Mouse (Mus musculus): ENCODE measurements around the gene Abcg5.

Gene Abcg5

DNA sequence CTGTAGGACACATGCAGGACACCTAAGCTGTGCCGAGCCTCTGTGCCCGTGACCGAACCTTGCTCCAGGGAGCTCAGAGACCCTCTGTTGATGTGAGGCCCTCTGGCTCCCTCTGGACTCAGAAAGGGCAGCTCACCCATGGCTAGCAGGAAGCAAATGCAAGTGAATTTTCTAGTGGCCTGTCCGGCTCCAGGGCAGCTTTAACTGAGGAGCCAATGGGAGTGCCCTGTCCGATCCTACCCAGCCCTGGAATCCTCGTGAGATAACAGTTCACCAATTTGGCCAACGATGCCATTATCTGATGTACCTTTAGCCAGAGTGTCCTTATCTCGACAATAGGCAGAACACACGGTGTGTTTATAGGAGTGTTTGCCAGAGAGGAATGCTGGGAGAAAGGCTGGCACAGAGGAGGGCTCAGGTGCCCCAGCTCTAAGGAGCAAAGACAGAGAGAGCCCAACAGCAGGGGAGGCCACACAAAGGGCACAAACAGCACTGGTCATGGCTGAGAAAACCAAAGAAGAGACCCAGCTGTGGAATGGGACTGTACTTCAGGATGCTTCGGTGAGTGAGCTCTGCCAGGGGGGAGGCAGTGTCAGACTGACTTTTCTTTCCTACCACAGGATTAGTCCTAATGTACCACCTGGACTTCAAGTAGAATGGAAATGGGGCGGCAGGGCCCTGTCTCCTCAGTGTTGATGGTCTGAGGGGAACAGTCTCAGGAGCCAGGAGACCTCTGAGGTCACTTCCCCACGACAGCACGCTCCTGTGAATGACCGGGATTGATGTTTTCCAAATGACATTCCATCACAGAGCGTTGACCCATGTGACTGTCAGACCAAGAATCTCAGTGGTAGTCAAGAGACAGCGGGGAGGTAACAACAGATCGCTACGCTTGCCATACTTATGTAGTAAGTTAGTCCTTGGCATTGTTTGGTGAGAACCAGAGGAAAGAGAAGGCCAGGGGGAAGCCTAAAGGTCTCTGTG lies at the start of gene Abcg5:
Gene Abcg5 (minus strand): TSS at position 278 of the 984 bp plus-strand sequence.
- no peak for DNase-seq (ENCODE audit: low read depth, low spot score)

DNA sequence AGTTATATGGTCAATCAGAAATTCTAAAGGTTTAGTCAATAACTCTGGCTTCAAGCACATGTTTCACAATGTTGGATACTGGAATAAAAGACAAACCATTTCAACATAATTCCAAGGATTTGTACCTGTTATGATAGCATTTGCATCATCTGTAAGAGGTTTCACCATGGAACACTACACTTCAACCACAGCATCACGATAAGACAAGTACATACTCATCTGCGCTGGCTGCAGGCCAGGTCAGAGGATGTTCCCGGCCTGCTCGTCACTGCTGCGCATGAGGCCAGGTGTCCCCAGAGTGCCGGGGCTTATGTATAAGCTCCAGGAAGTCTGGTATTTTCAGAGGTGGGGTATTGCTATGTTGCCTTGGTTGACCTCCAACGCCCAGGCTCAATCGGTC lies 49.8 kb upstream of the Abcg5 start:
- DNase-seq (ENCODE audit: low read depth, low spot score): no peak

GRCm38 (mm10) chr17:84731361-84731760 lies 48.5 kb upstream of the Abcg5 start:
- DNase-seq (ENCODE audit: low read depth, low spot score): no peak

- no peak for DNase-seq (ENCODE audit: low read depth, low spot score)
Observed at GRCm38 (mm10) chr17:84729140-84729539, 46.3 kb upstream of the Abcg5 start.

DNA sequence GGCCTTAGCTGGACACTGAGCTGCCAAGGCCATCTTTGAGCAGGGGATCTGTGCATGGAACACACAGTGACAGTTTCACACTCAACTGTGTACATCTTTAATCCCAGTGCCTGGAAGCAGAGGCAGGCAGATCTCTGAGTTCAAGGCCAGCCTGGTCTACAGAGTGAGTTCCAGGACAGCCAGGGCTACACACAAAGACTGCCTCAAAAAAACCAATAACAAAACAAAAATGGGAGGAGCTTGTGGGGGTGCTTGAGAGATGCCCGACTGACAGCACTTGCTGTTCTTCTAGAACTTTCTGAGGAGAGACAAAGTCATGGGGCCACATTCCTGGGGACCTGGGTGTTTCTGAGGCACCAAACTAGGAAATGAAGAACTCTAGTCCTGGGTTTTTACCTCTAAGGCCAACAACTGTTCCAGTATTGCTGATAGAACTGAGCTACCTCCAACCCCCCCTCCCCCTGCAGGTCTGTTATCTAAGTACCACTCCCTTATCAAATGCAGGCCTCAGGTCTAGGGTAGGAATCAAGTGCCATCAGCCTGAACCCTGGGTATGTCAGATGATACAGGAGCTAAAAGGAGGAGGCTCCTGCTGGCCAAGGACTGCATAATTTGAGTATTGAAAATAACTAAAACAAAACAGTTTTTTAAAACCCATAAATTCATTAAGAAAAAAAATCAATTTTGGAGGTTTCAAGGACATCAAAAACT lies 45.5 kb upstream of the Abcg5 start:
- DNase-seq (ENCODE audit: low read depth, low spot score): no peak

DNA sequence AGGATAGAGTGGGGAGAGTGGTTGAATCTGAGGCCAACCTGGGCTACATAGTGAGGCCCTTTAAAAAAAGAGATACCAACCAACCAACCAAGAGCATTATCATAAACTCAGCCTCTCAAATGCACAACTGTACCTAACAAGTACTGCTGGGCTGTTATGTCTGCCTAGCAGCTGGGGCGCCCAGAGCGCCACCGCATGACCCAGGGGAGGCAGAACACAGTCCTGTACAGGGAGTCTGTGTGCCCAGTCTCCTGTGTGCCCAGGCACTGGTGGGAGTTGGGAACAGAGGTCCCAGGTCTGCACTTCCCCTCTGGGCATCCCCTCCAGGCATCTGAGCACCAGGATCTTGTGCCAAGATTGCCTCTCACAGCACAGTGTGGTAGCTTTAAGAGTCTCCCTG lies 42.4 kb upstream of the Abcg5 start:
- DNase-seq (ENCODE audit: low read depth, low spot score): no peak

- DNase-seq (ENCODE audit: low read depth, low spot score): no peak
Observed at GRCm38 (mm10) chr17:84724028-84724427, 41.2 kb upstream of the Abcg5 start.

DNA sequence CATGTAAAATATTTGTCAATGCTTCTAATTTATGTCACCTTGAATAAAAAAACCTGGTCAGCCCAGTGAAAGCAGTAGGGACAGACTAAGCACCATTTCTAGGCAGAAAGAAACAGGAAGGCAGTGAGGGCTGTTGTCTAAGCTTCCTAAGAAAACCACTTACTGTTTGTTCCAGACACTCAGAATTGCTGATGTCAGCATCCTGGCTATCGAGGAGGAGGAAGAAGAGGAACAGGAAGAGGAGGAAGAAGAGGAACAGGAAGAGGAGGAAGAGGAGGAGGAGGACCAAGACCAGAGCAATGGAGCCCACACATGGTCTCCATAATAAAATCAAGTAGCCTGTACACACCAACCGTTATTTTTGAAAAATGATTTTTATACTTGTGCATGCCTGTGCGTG lies 36.3 kb upstream of the Abcg5 start:
- DNase-seq (ENCODE audit: low read depth, low spot score): no peak

- DNase-seq (ENCODE audit: low read depth, low spot score): no peak
Observed at GRCm38 (mm10) chr17:84717416-84717815, 34.6 kb upstream of the Abcg5 start.

DNA sequence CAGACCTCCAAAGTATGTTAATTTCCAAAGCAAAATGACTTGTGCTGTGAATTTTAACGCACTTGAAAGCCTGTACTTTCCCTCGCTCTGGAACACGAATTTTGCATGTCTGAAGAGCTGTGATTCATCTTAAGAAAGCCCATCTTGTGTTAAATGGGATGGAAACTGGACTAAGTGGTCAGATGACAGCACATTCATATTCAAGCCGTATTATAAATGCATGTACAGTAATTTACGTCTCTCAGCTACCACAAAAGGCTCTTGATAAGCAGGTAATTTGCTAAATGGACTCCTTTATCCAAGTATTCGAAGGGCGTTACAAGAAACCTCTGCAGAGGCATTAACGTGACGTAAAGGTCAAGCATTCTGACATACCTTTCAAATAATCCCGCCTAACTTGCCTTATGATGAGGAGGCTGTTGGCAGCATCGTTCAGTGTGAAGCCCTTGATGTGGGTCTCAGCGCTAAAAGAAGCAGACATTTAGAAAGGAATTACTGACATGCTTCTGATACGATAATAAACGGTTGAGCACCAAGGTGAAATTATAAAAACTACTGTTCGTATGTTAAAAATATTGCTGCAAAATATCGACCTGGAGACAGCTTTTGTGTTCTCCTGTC lies 33.6 kb upstream of the Abcg5 start:
- DNase-seq (ENCODE audit: low read depth, low spot score): no peak

DNA sequence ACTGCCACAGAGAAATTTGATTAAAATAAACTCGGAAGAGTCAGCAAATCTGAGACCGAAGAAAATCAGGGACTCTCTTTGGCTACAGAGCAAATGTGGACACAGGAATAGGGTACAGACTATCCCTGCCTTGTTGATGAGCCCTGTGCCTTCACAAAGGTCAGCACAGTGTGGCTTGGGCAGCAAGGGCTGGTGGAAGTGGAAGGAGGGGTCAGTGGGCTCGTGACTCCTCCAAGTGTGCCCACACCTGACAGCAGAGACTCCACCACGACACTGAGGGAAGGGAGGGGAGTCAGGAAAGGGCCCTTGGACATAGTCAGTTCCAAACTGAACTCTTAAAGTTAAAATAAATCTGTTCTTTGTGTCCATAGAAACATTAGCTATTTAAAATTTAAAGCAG lies 32.1 kb upstream of the Abcg5 start:
- DNase-seq (ENCODE audit: low read depth, low spot score): no peak

DNA sequence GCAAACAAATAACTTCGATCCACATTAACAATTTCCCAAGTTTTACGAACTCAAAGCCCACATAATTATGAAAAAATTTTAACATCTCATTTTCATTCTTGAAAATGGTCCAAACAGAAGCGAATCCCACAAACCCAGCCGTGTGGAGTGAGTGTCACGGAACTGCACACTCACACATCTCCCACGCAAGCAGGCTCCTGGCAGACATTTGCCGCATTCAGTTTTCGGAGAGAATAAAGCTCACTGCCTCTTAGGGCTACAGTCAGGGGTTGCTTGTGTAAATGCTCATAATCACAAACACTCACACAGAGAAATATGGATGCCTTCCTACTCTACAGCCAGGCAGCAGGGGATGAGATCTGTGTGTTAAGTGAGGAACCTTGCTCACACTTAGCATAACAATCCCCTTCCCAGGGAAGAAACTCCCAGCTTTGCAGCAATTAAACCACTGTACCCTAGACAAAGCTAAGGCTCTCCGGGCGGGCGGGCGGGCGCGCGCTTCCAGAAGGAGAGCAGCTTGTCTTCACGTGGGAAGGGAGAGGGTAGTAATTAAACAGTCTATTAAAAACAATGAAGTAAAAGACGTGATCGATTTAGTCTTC lies 30.9 kb upstream of the Abcg5 start:
- DNase-seq (ENCODE audit: low read depth, low spot score): peak; percentile 81

DNA sequence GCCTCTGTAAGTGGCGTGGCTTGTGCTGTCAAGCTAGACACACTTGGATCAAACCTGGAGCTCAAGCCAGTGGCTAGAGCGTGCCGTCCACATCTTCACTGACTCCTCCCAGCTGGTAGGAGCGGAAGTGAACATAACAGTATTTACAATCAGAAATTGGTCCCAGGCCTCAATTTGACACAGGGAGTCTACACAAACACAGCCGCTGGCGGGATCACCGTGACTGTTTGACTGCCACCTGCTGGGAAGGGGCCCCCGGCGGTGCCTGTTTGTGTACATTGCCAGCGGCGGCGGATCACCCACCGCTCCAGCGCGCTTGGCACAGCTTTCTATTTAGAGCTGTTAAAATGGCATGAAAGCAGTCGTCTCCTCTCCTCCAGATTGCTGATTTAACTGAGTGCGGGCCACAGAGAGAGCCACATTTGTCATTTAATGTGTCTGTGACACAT lies 26.6 kb upstream of the Abcg5 start:
- no peak for DNase-seq (ENCODE audit: low read depth, low spot score)

- no peak for DNase-seq (ENCODE audit: low read depth, low spot score)
Observed at GRCm38 (mm10) chr17:84708818-84709217, 26.0 kb upstream of the Abcg5 start.

- peak; percentile 31 for DNase-seq (ENCODE audit: low read depth, low spot score)
Observed at GRCm38 (mm10) chr17:84707407-84707806, 24.6 kb upstream of the Abcg5 start.

- DNase-seq (ENCODE audit: low read depth, low spot score): peak; percentile 56
Observed at GRCm38 (mm10) chr17:84698727-84699126, 15.9 kb upstream of the Abcg5 start.

- no peak for DNase-seq (ENCODE audit: low read depth, low spot score)
Observed at GRCm38 (mm10) chr17:84696537-84696936, 13.7 kb upstream of the Abcg5 start.

DNA sequence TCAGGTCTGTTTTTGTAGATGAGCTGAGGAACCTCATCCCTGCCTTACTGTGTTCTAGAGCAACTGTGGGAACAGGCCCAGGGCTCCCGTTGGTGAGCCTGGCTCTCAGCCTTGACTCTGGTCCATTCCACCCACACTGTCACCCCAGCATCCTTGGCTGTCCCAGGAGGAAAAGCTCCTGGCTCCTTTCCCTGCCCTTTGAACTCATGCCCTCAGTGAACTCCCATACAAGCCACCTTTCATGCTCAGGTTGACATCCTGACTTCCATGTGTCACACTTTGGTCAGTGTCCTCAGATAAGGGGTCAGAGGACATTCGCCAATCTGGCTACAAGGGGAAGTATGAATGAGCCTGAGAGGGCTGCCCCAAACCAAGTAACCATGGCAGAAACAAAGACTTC lies 10.9 kb upstream of the Abcg5 start:
- no peak for DNase-seq (ENCODE audit: low read depth, low spot score)

GRCm38 (mm10) chr17:84690111-84690510 lies 7.3 kb upstream of the Abcg5 start:
- DNase-seq (ENCODE audit: low read depth, low spot score): no peak

DNA sequence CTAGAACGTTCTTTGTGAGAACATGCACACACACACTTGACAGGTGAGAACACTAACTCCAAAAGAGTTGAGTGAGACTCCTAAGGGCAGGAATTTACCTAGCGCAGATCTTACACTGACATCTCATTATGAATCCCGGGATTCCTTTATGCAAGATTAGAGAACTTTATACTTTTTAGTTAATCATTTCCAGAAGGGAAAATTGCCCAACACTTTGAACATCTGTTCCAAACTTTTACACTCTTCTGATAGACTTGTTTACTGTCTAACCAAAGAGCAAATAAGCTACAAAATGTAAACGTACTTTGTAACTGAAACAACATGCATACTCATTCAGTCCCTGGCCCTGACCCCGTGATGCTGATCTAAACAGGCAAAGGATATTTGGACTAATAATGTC lies 6.5 kb upstream of the Abcg5 start:
- no peak for DNase-seq (ENCODE audit: low read depth, low spot score)

DNA sequence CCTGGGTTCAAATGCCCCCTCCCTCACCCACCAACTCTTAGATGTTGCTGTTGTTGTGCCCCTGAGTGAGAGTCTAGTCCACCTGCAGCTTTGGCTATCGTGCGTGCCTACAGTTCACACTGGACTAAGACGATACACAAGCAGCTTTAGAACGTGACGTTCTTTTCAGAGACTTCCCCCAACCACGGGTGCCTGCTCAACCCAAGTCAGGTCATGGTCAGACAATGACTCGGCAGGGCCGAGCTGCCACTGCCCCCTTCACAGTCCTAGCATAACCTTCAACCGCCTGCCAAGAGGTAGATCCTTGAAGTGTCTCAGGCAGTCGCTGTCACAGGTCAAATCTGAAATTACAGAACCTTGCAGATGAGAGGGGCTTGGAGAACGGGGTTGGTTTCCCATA lies 6.0 kb upstream of the Abcg5 start:
- DNase-seq (ENCODE audit: low read depth, low spot score): no peak

GRCm38 (mm10) chr17:84687994-84688393 lies 5.2 kb upstream of the Abcg5 start:
- no peak for DNase-seq (ENCODE audit: low read depth, low spot score)

Measured in ES-CJ7 (cell line).